Mouse (Mus musculus): ENCODE measurements at regions not wholly inside any gene's neighbourhood (a gene's known extent, or its start where the extent isn't known, plus 50 kb on each side); places are given as distances from the start of the nearest gene placed in this dataset.

DNA sequence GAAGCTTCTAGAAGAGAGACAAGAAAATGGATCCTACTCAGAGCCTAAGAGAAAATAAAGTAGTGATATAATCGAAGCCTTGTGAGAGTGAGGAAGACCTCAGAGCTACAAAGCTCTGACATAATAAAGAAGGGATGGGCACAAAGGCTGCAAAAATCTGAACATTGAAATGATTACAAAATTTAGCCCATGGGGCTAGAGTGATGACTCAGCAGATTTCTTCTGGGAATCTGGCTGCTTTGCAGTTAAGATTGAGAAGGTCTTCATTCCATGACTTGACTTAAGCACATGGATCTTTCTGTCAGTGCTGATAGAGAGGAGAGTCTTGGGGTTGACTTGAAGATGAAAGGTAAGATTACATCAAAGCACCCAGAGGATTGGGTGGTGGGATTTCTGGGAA is 633.3 kb upstream of the Gm19410 start:
- Histone ChIP-seq H3K36me3 (replicated peaks) (no peaks in the 10 kb centered on the region), H3K4me3 (ENCODE audit: low read depth, low read length) (no peak overlapping the region), H3K4me1 (ENCODE audit: insufficient read depth, low read depth, low read length) (no peaks in the 10 kb centered on the region), H3K27me3 (ENCODE audit: insufficient read depth, low read length) (no peaks in the 10 kb centered on the region), H3K9me3 (replicated peaks) (peaks cover 2% of the 10 kb centered on the region; the same call in 1 of the 2 replicates)
- no peak for DNase-seq (ENCODE audit: low spot score)
- TF ChIP-seq CTCF (IDR thresholded peaks at IDR 0.05; ENCODE audit: low read depth, low read length) (no peak), TAL1 (conservative IDR thresholded peaks at IDR 0.05; ENCODE audit: low read depth, low read length) (no peak), GATA1 (IDR thresholded peaks at IDR 0.05; ENCODE audit: borderline replicate concordance, low read length) (no peak)
- no peak for ATAC-seq (ENCODE audit: extremely low read depth, insufficient number of reproducible peaks, low FRiP score, poor library complexity, severe bottlenecking)

DNA sequence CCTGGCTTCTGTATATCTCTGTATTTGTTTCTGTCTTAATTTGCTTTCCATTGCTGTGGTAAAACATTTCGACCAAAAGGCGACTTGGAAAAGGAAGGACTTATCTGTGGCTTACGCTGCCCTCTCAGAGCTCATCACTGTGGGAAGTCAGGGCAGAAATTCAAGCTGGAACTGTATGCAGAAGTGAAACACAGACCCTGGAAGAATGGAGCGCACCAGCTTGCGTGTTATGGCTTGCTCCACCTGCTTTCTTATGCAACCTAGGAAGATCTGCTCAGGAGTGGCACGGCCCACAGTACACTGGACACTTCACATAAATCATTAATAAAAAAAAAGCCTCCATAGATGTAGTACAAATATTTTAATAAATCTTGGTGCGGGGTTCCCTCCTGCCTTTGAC is 630.0 kb upstream of the Gm19410 start:
- TF ChIP-seq POLR2AphosphoS5 (IDR thresholded peaks at IDR 0.05; ENCODE audit: insufficient replicate concordance, low read depth, low read length), result no peak
- TF ChIP-seq GATA1 (IDR thresholded peaks at IDR 0.05; ENCODE audit: borderline replicate concordance, low read length), result no peak
- no peak for TF ChIP-seq CTCF (IDR thresholded peaks at IDR 0.05; ENCODE audit: low read depth, low read length)
- no peak for TF ChIP-seq TAL1 (conservative IDR thresholded peaks at IDR 0.05; ENCODE audit: low read depth, low read length)
- TF ChIP-seq GATA2 (IDR thresholded peaks at IDR 0.05; ENCODE audit: borderline replicate concordance, low read depth, low read length), result no peak
- Histone ChIP-seq H3K4me3 (ENCODE audit: low read depth, low read length) (no peak overlapping the region), H3K4me1 (ENCODE audit: insufficient read depth, low read depth, low read length) (no peaks in the 10 kb centered on the region), H3K27me3 (ENCODE audit: insufficient read depth, low read length) (no peaks in the 10 kb centered on the region), H3K36me3 (replicated peaks) (no peaks in the 10 kb centered on the region), H3K9me3 (replicated peaks) (peaks cover 4% of the 10 kb centered on the region; the same call in 1 of the 2 replicates)
- ATAC-seq (ENCODE audit: extremely low read depth, insufficient number of reproducible peaks, low FRiP score, poor library complexity, severe bottlenecking) (no peak), DNase-seq (ENCODE audit: low spot score) (no peak)

DNA sequence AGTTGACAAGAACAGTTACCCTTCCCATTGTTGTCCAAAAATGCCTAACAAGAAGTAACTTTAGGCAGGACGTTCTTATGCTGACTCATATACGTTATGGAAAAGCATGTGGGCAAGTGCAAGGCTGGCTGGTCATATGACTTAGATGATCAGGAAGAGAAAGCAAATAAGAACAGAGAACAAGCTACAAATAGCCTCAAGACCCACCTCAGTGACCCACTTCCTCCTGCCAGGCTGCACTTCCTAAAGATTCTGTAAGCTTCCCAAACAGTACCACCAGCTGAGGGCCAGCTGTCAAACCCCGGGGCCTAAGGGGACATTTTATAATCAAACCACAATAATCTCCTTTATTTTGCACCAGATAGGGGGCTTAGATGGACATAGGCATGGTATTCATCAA is 628.9 kb upstream of the Gm19410 start:
- Histone ChIP-seq H3K9me3 (replicated peaks) (peaks cover 8% of the 10 kb centered on the region), H3K4me3 (ENCODE audit: low read depth, low read length) (no peak overlapping the region), H3K27me3 (ENCODE audit: insufficient read depth, low read length) (no peaks in the 10 kb centered on the region), H3K36me3 (replicated peaks) (no peaks in the 10 kb centered on the region), H3K4me1 (ENCODE audit: insufficient read depth, low read depth, low read length) (no peaks in the 10 kb centered on the region)
- ATAC-seq (ENCODE audit: extremely low read depth, insufficient number of reproducible peaks, low FRiP score, poor library complexity, severe bottlenecking) (no peak), DNase-seq (ENCODE audit: low spot score) (no peak)
- no peak for TF ChIP-seq GATA1 (IDR thresholded peaks at IDR 0.05; ENCODE audit: borderline replicate concordance, low read length)
- no peak for TF ChIP-seq CTCF (IDR thresholded peaks at IDR 0.05; ENCODE audit: low read depth, low read length)
- no peak for TF ChIP-seq POLR2AphosphoS5 (IDR thresholded peaks at IDR 0.05; ENCODE audit: insufficient replicate concordance, low read depth, low read length)
- TF ChIP-seq GATA2 (IDR thresholded peaks at IDR 0.05; ENCODE audit: borderline replicate concordance, low read depth, low read length), result no peak
- no peak for TF ChIP-seq TAL1 (conservative IDR thresholded peaks at IDR 0.05; ENCODE audit: low read depth, low read length)

GRCm38 (mm10) chr8:35140775-35141174 is 624.8 kb upstream of the Gm19410 start:
- H3K4me3 ChIP-seq (ENCODE audit: low read depth, low read length), result no peak overlapping the region
- H3K4me1 ChIP-seq (ENCODE audit: insufficient read depth, low read depth, low read length), result no peaks in the 10 kb centered on the region
- H3K27me3 ChIP-seq (ENCODE audit: insufficient read depth, low read length), result no peaks in the 10 kb centered on the region
- H3K36me3 ChIP-seq (replicated peaks), result no peaks in the 10 kb centered on the region
- DNase-seq (ENCODE audit: low spot score) (no peak), ATAC-seq (ENCODE audit: extremely low read depth, insufficient number of reproducible peaks, low FRiP score, poor library complexity, severe bottlenecking) (no peak)
- peaks cover 23% of the 10 kb centered on the region for H3K9me3 ChIP-seq (replicated peaks)
- TF ChIP-seq TAL1 (conservative IDR thresholded peaks at IDR 0.05; ENCODE audit: low read depth, low read length), result no peak
- TF ChIP-seq CTCF (IDR thresholded peaks at IDR 0.05; ENCODE audit: low read depth, low read length), result no peak
- no peak for TF ChIP-seq GATA2 (IDR thresholded peaks at IDR 0.05; ENCODE audit: borderline replicate concordance, low read depth, low read length)
- TF ChIP-seq POLR2AphosphoS5 (IDR thresholded peaks at IDR 0.05; ENCODE audit: insufficient replicate concordance, low read depth, low read length), result no peak
- no peak for TF ChIP-seq GATA1 (IDR thresholded peaks at IDR 0.05; ENCODE audit: borderline replicate concordance, low read length)

DNA sequence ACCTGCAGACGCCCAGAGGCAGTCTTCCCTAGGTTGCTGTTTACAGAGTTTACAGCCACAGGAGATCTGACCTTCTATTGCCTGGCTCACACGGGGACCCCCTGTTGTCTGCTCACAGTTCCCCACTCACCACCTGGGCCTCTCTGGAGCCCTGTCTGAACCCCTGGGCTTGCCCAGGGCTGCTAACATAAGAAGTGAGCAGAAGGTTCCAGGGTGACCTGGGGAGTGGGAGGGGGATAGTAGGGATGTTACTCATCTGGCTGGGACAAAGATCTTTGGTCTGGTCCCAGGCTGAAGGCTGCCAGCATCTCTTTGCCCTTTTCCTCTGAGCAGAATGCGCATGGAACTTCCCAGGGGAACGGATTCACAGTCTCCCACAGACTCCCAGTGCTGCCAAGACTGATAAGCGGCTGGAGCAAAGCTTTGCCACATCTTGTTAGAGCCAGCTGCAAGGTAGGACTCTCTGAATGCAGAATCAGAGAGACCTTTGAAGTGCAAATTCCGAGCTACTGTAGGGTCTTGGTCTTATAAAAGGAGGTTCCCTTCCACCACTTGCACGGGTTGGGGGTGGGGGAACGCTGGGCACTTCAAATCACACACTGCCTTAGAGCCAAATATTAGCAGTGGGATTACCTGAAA is 622.5 kb upstream of the Gm19410 start:
- Histone ChIP-seq H3K27me3 (ENCODE audit: insufficient read depth, low read length) (no peaks in the 10 kb centered on the region), H3K4me3 (ENCODE audit: low read depth, low read length) (no peak overlapping the region), H3K36me3 (replicated peaks) (no peaks in the 10 kb centered on the region), H3K4me1 (ENCODE audit: insufficient read depth, low read depth, low read length) (no peaks in the 10 kb centered on the region), H3K9me3 (replicated peaks) (peaks cover 28% of the 10 kb centered on the region)
- ATAC-seq (ENCODE audit: extremely low read depth, insufficient number of reproducible peaks, low FRiP score, poor library complexity, severe bottlenecking), result no peak
- TF ChIP-seq GATA2 (IDR thresholded peaks at IDR 0.05; ENCODE audit: borderline replicate concordance, low read depth, low read length) (no peak), GATA1 (IDR thresholded peaks at IDR 0.05; ENCODE audit: borderline replicate concordance, low read length) (no peak), CTCF (IDR thresholded peaks at IDR 0.05; ENCODE audit: low read depth, low read length) (no peak), TAL1 (conservative IDR thresholded peaks at IDR 0.05; ENCODE audit: low read depth, low read length) (no peak), POLR2AphosphoS5 (IDR thresholded peaks at IDR 0.05; ENCODE audit: insufficient replicate concordance, low read depth, low read length) (no peak)
- no peak for DNase-seq (ENCODE audit: low spot score)

GRCm38 (mm10) chr8:35143684-35144083 is 621.9 kb upstream of the Gm19410 start:
- DNase-seq (ENCODE audit: low spot score), result no peak
- ATAC-seq (ENCODE audit: extremely low read depth, insufficient number of reproducible peaks, low FRiP score, poor library complexity, severe bottlenecking), result no peak
- Histone ChIP-seq H3K4me1 (ENCODE audit: insufficient read depth, low read depth, low read length) (no peaks in the 10 kb centered on the region), H3K9me3 (replicated peaks) (peaks cover 28% of the 10 kb centered on the region), H3K36me3 (replicated peaks) (no peaks in the 10 kb centered on the region), H3K4me3 (ENCODE audit: low read depth, low read length) (no peak overlapping the region), H3K27me3 (ENCODE audit: insufficient read depth, low read length) (no peaks in the 10 kb centered on the region)
- TF ChIP-seq TAL1 (conservative IDR thresholded peaks at IDR 0.05; ENCODE audit: low read depth, low read length) (no peak), GATA2 (IDR thresholded peaks at IDR 0.05; ENCODE audit: borderline replicate concordance, low read depth, low read length) (no peak), POLR2AphosphoS5 (IDR thresholded peaks at IDR 0.05; ENCODE audit: insufficient replicate concordance, low read depth, low read length) (no peak), GATA1 (IDR thresholded peaks at IDR 0.05; ENCODE audit: borderline replicate concordance, low read length) (no peak), CTCF (IDR thresholded peaks at IDR 0.05; ENCODE audit: low read depth, low read length) (no peak)

Measured in G1E (cell line).